Mouse (Mus musculus): Measurements from ENCODE around the gene Erbb2. TPM values are rescaled to one million over a fixed set of nuclear protein-coding genes. Genes with fewer than 3 reads are reported as not detected.

Erbb2 gene
- total RNA-seq, 1 experiment from 2014 or later: 0.23 TPM

DNA sequence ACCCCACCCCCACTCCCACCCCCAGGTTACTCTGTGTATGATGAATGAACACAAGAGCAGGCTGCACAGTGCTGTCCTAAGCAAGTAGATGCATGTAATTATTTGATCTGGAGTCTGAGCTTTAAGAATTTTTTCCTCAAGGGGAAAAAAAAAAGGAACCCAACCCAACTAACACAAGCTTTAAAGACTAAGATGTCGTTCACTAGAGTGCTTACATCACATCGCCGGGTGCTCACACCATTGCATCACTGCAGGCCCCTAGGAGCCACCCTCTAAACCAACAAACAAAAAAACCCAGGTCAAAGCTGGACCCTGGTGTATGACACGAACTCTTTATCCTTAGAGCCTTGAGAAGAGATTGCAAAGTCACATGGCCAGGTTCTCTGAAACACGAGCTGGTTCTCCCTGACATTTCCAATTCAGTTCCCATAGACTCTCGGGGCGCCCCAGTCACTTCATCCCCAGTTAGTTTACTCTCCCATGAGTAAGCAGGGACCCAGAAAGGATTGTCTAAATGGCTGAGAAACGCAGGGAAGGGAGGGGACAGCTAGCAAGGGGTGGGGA lies 61.7 kb downstream of the Erbb2 start:
- ATAC-seq (ENCODE audit: extremely low read depth, insufficient number of reproducible peaks, low FRiP score, poor library complexity, severe bottlenecking): no peak

GRCm38 (mm10) chr11:98474967-98475366 lies 62.7 kb downstream of the Erbb2 start:
- no peak for ATAC-seq (ENCODE audit: extremely low read depth, insufficient number of reproducible peaks, low FRiP score, poor library complexity, severe bottlenecking)

DNA sequence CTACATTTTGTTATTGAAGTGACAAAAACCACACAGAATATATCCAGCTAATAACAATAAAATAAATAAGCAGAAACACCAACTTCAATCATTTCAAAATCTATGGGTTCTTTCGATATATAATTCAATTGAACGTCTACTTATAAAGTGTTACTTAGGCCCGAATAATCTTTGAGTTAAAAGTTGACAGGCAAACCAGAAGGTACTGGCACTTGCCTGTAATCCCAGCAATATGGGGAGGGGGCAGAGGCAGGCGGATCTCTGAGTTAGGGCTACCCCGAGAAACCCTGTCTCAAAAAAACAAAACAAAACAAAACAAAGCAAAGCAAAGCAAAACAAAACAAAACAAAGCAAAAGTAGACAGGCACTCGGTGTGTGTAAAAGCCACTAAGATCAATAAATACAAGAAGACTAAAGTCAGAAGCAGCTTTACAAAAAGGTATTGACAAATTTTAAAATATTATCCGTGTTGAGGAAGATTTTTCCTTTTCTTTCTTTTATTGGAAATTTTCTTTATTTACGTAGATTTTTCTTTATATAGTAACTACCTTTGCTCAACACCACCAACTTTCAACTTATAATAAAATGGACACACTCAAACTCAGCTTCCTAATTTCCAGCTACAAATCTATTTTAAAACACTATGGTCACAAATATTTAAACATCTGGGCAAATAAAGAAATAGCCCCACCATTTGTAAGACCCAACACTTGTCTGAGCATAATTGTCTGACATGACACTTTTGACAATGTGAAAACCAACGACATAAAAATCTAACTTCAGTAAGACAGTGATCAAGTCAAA lies 63.6 kb downstream of the Erbb2 start:
- ATAC-seq (ENCODE audit: extremely low read depth, insufficient number of reproducible peaks, low FRiP score, poor library complexity, severe bottlenecking): no peak

- no peak for ATAC-seq (ENCODE audit: extremely low read depth, insufficient number of reproducible peaks, low FRiP score, poor library complexity, severe bottlenecking)
Measured at GRCm38 (mm10) chr11:98476434-98476807, 64.2 kb downstream of the Erbb2 start.

DNA sequence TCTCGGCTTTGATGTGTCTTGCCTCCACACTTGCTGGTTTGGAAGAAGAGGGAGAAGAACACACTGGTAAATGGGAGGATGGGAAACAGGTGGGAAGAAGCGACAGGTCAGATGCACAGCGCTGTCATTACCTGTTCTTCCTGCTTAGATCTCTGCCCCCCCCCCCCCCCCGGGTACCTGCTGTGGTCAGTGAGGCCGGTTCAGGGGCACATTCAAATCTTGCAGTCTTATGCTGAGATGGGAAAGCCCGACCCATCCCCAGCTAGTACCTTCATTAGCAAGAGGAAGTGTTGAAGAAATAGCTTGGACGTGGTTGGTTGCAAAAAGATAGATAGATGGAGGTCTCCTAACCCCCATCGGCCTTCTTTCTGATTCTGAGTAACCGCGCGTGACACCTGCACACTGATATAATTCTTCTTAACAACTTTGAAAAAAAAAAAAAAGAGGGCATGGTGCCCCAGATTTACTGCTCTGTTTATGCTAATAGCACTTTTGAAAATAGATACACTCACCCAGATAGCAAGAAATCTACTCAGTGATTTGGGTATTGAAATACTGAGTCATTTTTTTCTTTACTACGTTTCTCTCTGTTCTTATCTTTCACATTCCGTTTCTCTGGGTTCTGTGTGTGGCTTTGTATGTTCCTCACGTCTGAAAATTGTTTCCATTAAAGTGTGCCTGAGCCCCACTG lies 64.9 kb downstream of the Erbb2 start:
- ATAC-seq (ENCODE audit: extremely low read depth, insufficient number of reproducible peaks, low FRiP score, poor library complexity, severe bottlenecking): no peak

DNA sequence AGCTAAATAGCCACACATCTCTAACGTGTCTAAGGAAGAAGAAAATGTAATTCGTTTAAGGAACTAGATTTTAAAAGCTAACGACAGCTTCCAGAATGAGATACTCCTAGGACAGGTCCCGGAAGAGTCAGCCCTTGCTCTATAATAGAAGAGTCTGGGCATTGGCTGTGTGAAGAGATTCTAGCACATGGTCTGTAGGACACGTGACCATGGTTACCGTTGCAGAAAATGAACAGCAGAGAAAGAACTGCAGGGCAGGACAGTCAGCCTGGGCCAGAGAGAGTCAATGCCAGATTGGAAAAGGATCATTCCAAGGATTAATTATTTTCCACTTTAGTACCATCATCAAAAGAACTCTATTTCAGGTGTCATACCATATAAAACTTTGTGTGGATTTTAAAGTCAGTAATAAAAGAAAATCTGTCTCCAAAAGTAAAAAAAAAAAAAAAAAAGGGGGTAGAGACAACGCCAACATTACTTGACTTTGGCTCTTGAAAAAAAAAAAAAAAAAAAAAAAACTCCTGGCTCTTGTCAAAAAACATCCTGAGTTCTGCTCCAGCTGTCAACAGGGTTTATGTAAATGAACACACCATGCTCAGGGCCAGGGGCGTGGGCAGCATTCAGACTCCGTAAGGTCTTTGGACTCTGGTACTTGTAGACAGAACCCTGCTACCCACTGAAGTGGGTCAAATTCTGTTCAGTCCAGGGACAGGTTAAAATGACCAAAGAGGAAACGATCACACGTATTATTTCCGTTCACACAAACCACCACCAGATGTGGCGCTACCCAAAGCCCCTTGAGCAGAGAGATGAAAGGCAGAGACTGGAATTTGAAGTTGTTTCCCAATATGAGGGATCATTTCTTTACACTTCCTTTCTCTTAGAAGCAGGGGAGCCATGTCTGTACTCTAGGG lies 67.0 kb downstream of the Erbb2 start:
- no peak for ATAC-seq (ENCODE audit: extremely low read depth, insufficient number of reproducible peaks, low FRiP score, poor library complexity, severe bottlenecking)

DNA sequence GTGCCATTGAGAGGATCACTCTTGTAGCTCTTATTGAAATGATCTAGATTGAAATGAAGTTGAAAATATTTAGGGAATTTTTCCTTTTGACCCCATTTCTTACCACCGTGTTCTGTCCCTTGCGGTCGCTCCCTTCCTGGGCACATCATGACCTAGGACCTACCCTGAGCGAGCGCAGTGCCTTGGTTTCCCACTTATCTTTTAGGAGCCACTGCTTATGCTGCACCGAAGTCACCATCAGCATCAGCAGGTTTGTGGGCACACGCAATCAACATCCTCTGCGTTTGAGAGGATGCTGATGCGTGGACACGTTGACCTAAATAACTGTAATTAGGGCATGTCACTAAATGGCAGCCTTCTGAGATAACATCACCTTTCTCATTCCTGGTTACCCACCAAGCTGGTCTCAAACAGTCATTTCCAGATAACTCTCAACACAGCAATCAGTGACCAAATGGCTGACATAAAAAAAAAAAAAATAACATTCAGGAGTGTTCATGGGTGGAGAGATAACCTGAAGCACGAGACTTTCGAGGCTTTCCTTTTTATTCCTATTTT lies 67.7 kb downstream of the Erbb2 start:
- no peak for ATAC-seq (ENCODE audit: extremely low read depth, insufficient number of reproducible peaks, low FRiP score, poor library complexity, severe bottlenecking)

- ATAC-seq (ENCODE audit: extremely low read depth, insufficient number of reproducible peaks, low FRiP score, poor library complexity, severe bottlenecking): no peak
Measured at GRCm38 (mm10) chr11:98481231-98481630, 69.0 kb downstream of the Erbb2 start.

- ATAC-seq (ENCODE audit: extremely low read depth, insufficient number of reproducible peaks, low FRiP score, poor library complexity, severe bottlenecking): no peak
Measured at GRCm38 (mm10) chr11:98482067-98482466, 69.8 kb downstream of the Erbb2 start.

- no peak for ATAC-seq (ENCODE audit: extremely low read depth, insufficient number of reproducible peaks, low FRiP score, poor library complexity, severe bottlenecking)
Measured at GRCm38 (mm10) chr11:98485749-98486148, 73.5 kb downstream of the Erbb2 start.

Other genes starting within 250 kb of the Erbb2 start
- 52.8 and 56.1 TPM in 2 replicates for gene Med1, start 219.2 kb upstream of the Erbb2 start, total RNA-seq (2017)
- 134 and 140 TPM in 2 replicates for gene Cdk12, start 209.4 kb upstream of the Erbb2 start, total RNA-seq (2017)
- not detected in 2 replicates for gene Neurod2, start 82.8 kb upstream of the Erbb2 start, total RNA-seq (2017)
- not detected in 2 replicates for gene Ppp1r1b, start 64.1 kb upstream of the Erbb2 start, total RNA-seq (2017)
- 36.2 and 47.1 TPM in 2 replicates for gene Stard3, start 54.1 kb upstream of the Erbb2 start, total RNA-seq (2017)
- not detected in 2 replicates for gene Tcap, start 28.7 kb upstream of the Erbb2 start, total RNA-seq (2017)
- gene Pnmt, start 26.0 kb upstream of the Erbb2 start, total RNA-seq (2017): not detected in 2 replicates
- 1.6 and 3.1 TPM in 2 replicates for gene Pgap3, start 12.0 kb upstream of the Erbb2 start, total RNA-seq (2017)
- 30.1 and 37.2 TPM in 2 replicates for gene Mien1, start 26.5 kb downstream of the Erbb2 start, total RNA-seq (2017)
- 0.98 and 1.7 TPM in 2 replicates for gene Grb7, start 33.9 kb downstream of the Erbb2 start, total RNA-seq (2017)
- gene Ikzf3, start 133.6 kb downstream of the Erbb2 start, total RNA-seq (2017): 315 and 346 TPM in 2 replicates
- 2.4 and 7.5 TPM in 2 replicates for gene Zpbp2, start 138.6 kb downstream of the Erbb2 start, total RNA-seq (2017)
- gene Ormdl3, start 174.9 kb downstream of the Erbb2 start, total RNA-seq (2017): 18.6 and 23.8 TPM in 2 replicates
- gene Lrrc3c, start 185.8 kb downstream of the Erbb2 start, total RNA-seq (2017): not detected in 2 replicates
- gene Gm12355, start 213.2 kb downstream of the Erbb2 start, total RNA-seq (2017): not detected in 2 replicates
- gene Gsdma3, start 213.9 kb downstream of the Erbb2 start, total RNA-seq (2017): not detected in 2 replicates
- not detected in 2 replicates for gene Gsdma2, start 234.3 kb downstream of the Erbb2 start, total RNA-seq (2017)

Data from neutrophil, adult 5-6 weeks (primary cell).